Mouse (Mus musculus) olfactory bulb, adult 2 months (tissue): ENCODE measurements around the gene Pik3cd.

ENCODE experiments used
- CTCF ChIP-seq: fragments of 200-500 bp; IDR thresholded peaks from 2 replicates; pipeline ENCODE4 v1.5.1; 2012; ENCODE audit warnings: low read depth, mild to moderate bottlenecking, low read length, moderate library complexity; ENCODE audit not compliant: insufficient read depth
- POLR2A ChIP-seq: fragments of 200-500 bp; IDR thresholded peaks from 2 replicates; pipeline ENCODE4 v1.6.1; 2012; ENCODE audit warnings: mild to moderate bottlenecking, low read depth, low read length, moderate library complexity; ENCODE audit not compliant: insufficient read depth

DNA sequence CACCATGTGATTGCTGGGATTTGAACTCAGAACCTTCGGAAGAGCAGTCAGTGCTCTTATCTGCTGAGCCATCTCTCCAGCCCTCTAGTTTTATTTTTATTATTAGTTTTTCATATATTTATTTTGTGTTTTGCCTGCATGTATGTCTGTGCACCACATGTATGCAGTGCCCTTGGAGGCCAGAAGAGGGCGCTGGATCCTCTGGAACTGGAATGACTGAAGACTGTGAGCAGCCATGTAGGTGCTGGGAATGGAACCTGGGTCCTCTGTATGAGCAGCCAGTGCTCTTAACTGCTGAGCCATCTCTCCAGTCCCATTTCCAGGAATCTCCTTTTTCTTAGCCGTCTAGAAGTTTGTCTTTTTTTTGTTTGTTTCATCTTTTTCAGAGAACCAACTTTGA is 97.9 kb downstream of the Pik3cd start:
- TF ChIP-seq POLR2A (no peak), CTCF (no peak)
